12 mouse cellular contexts compared by ENCODE assay signal in the genomic region with DNA sequence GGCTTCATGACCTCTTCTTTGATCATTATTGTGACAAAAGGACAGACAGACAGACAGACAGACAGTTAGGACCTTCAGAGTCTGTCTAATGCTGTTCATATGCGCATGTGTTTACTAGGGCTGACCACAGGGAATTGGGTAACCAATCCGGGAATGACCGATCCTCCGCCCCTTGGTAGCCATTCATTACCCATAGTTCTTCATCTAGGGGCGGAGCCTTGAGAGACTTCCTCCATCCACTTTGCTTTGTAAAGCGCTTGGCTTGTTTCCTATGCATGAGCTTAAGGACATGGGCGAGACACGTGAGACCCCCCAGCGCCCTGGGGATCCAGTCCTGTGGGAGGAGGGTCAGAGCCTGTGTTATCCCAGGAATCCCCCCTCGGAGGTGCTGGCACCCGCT.
A peak's percentile ranks its signal among the peaks of the same experiment; 100 is the strongest.
DNase-seq lines count a peak whose midpoint lies in the region; ATAC-seq and TF ChIP-seq lines count a peak whose summit lies in the region.
"Had no signal": no experiment of that assay in that cellular context is flagged by ENCODE, and none has a peak within 500 bp of the region (broad histone marks: within the 10 kb centered on the region; RNA-seq: fewer than 3 reads in every experiment).

No protein-coding gene starts in this region.

- no peak for TF ChIP-seq CTCF in lung, embryonic 14.5 days (IDR thresholded peaks at IDR 0.05; ENCODE audit: low read depth)
- TF ChIP-seq CTCF in E14TG2a.4 (conservative IDR thresholded peaks at IDR 0.05; ENCODE audit: low read length): no peak

- H3K4me3 ChIP-seq in forebrain, embryonic 13.5 days: no peak overlapping the region
- no peak overlapping the region for H3K4me3 ChIP-seq in forebrain, embryonic 14.5 days (ENCODE audit: low read depth, low read length)
- peak overlapping the region; percentile 7; the same call in 1 of the 2 replicates for H3K4me3 ChIP-seq in lung, embryonic 14.5 days (ENCODE audit: low read depth, low read length)
- H3K4me3 ChIP-seq in E14TG2a.4 (replicated peaks; ENCODE audit: low read length): peak overlapping the region; percentile 83
- H3K4me3 ChIP-seq: megakaryocyte, embryonic 14.5 days had no signal

- no peak overlapping the region for H3K9ac ChIP-seq in forebrain, embryonic 13.5 days
- H3K9ac ChIP-seq in forebrain, embryonic 14.5 days (ENCODE audit: low read length): no peak overlapping the region
- H3K9ac ChIP-seq in lung, embryonic 14.5 days: no peak overlapping the region

- H3K27me3 ChIP-seq in forebrain, embryonic 13.5 days: no peaks in the 10 kb centered on the region
- no peaks in the 10 kb centered on the region for H3K27me3 ChIP-seq in forebrain, embryonic 14.5 days (replicated peaks; ENCODE audit: control insufficient read depth, insufficient read depth, low read length)
- no peaks in the 10 kb centered on the region for H3K27me3 ChIP-seq in lung, embryonic 14.5 days (ENCODE audit: insufficient read depth, low read length)
- peaks cover 9% of the 10 kb centered on the region for H3K27me3 ChIP-seq in E14TG2a.4 (ENCODE audit: insufficient read depth, low read length)

- H3K4me1 ChIP-seq in forebrain, embryonic 13.5 days: no peaks in the 10 kb centered on the region
- no peaks in the 10 kb centered on the region for H3K4me1 ChIP-seq in forebrain, embryonic 14.5 days (ENCODE audit: control insufficient read depth, insufficient read depth, low read length)
- no peaks in the 10 kb centered on the region for H3K4me1 ChIP-seq in lung, embryonic 14.5 days (ENCODE audit: insufficient read depth)
- H3K4me1 ChIP-seq in E14TG2a.4 (replicated peaks; ENCODE audit: low read depth, low read length): peaks cover 23% of the 10 kb centered on the region
- H3K4me1 ChIP-seq: megakaryocyte, embryonic 14.5 days had no signal

- H3K4me2 ChIP-seq in forebrain, embryonic 13.5 days: peak overlapping the region; percentile 1; the same call in 1 of the 2 replicates
- H3K4me2 ChIP-seq in forebrain, embryonic 14.5 days (ENCODE audit: low read length): no peak overlapping the region
- H3K4me2 ChIP-seq in lung, embryonic 14.5 days: no peak overlapping the region

- no peaks in the 10 kb centered on the region for H3K9me3 ChIP-seq in forebrain, embryonic 13.5 days (replicated peaks)
- no peaks in the 10 kb centered on the region for H3K9me3 ChIP-seq in forebrain, embryonic 14.5 days (replicated peaks; ENCODE audit: control insufficient read depth, low read length)
- no peaks in the 10 kb centered on the region for H3K9me3 ChIP-seq in lung, embryonic 14.5 days (ENCODE audit: low read depth, low read length)
- H3K9me3 ChIP-seq in E14TG2a.4 (ENCODE audit: low read length): peaks cover 2% of the 10 kb centered on the region; the same call in 1 of the 2 replicates

- 76% methylated on average over 11 of the region's 11 CpGs for WGBS in forebrain, embryonic 13.5 days
- 86% methylated on average over 11 of the region's 11 CpGs for WGBS in forebrain, embryonic 14.5 days
- 72% methylated on average over 11 of the region's 11 CpGs for whole genome bisulfite sequencing in lung, embryonic 14.5 days

- DNase-seq in forebrain, embryonic 14.5 days (ENCODE audit: low spot score): no peak
- DNase-seq in lung, embryonic 14.5 days: no peak
- no peak for DNase-seq in lung, postnatal 10 days
- no peak for DNase-seq in c-Kit-positive CD71-positive TER-119-positive erythroid progenitor cells, embryonic 14.5 days (ENCODE audit: low spot score)
- DNase-seq in adrenal gland, postnatal 36 days: no peak
- DNase-seq: heart, postnatal 36 days; thymus, postnatal 36 days had no signal

- H3K36me3 ChIP-seq in forebrain, embryonic 13.5 days (ENCODE audit: poor library complexity, severe bottlenecking): 0 out of 2 replicates have a peak, but pooled peaks cover 6% of the 10 kb centered on the region
- 0 out of 2 replicates have a peak, but pooled peaks cover 2% of the 10 kb centered on the region for H3K36me3 ChIP-seq in forebrain, embryonic 14.5 days (ENCODE audit: control insufficient read depth, insufficient read depth, low read length)
- no peaks in the 10 kb centered on the region for H3K36me3 ChIP-seq in lung, embryonic 14.5 days (ENCODE audit: insufficient read depth)
- peaks cover 28% of the 10 kb centered on the region for H3K36me3 ChIP-seq in E14TG2a.4 (ENCODE audit: insufficient read depth, low read length)

- H3K27ac ChIP-seq in forebrain, embryonic 13.5 days: no peak overlapping the region
- H3K27ac ChIP-seq in forebrain, embryonic 14.5 days (ENCODE audit: low read depth, low read length): no peak overlapping the region
- H3K27ac ChIP-seq in lung, embryonic 14.5 days (ENCODE audit: low read depth): no peak overlapping the region
- H3K27ac ChIP-seq: kidney, postnatal 0 days had no signal

- no peak for ATAC-seq in forebrain, embryonic 13.5 days
- no peak for ATAC-seq in forebrain, embryonic 14.5 days
- no peak for ATAC-seq in lung, embryonic 14.5 days (ENCODE audit: insufficient read depth)
- ATAC-seq in granulocyte monocyte progenitor cell, adult 5-6 weeks (replicated peaks; ENCODE audit: poor library complexity, severe bottlenecking): peak; percentile 51

Comparison
In these comparisons a context has a peak if more than half of its experiments do, and no peak if none do; other contexts are left out.
1. H3K4me3 ChIP-seq: peak in lung, embryonic 14.5 days (single experiment) and E14TG2a.4 (single experiment); none in forebrain, embryonic 13.5 days (single experiment) and forebrain, embryonic 14.5 days (single experiment).